25 mouse cellular contexts compared by ENCODE assay signal in genomic region chr4:63296263-63296662, GRCm38 (mm10). TPM values are rescaled to one million over a fixed set of nuclear protein-coding genes. Genes with fewer than 3 reads are reported as not detected.
"Had no signal": no experiment of that assay in that cellular context is flagged by ENCODE, and none has a peak within 500 bp of the region (broad histone marks: within the 10 kb centered on the region; RNA-seq: fewer than 3 reads in every experiment).

No protein-coding gene starts in this region.

- H3K27me3 ChIP-seq: kidney, embryonic 15.5 days; limb, embryonic 12.5 days; liver, embryonic 12.5 days; liver, embryonic 15.5 days; lung, embryonic 15.5 days; midbrain, embryonic 13.5 days; neural tube, embryonic 13.5 days had no signal

- H3K27ac ChIP-seq: kidney, embryonic 15.5 days; left cerebral cortex, adult 2 months; limb, embryonic 12.5 days; liver, embryonic 12.5 days; liver, embryonic 15.5 days; lung, embryonic 15.5 days; midbrain, embryonic 10.5 days; midbrain, embryonic 13.5 days; neural tube, embryonic 13.5 days had no signal

- H3K36me3 ChIP-seq: liver, embryonic 15.5 days; midbrain, embryonic 13.5 days; neural tube, embryonic 13.5 days had no signal

- H3K4me2 ChIP-seq: kidney, embryonic 15.5 days; limb, embryonic 12.5 days; liver, embryonic 12.5 days; liver, embryonic 15.5 days; lung, embryonic 15.5 days; midbrain, embryonic 13.5 days; neural tube, embryonic 13.5 days had no signal

- H3K4me1 ChIP-seq: liver, embryonic 12.5 days; liver, embryonic 15.5 days; megakaryocyte, embryonic 14.5 days; midbrain, embryonic 10.5 days; midbrain, embryonic 13.5 days had no signal

- H3K4me3 ChIP-seq: kidney, embryonic 15.5 days; left cerebral cortex, adult 2 months; limb, embryonic 12.5 days; liver, embryonic 12.5 days; liver, embryonic 15.5 days; lung, embryonic 15.5 days; megakaryocyte, embryonic 14.5 days; midbrain, embryonic 10.5 days; midbrain, embryonic 13.5 days; myocyte; neural tube, embryonic 13.5 days had no signal

- H3K9ac ChIP-seq: kidney, embryonic 15.5 days; limb, embryonic 12.5 days; liver, embryonic 12.5 days; liver, embryonic 15.5 days; lung, embryonic 15.5 days; midbrain, embryonic 13.5 days; neural tube, embryonic 13.5 days had no signal

- ATAC-seq: liver, embryonic 12.5 days; midbrain, embryonic 13.5 days; midbrain, embryonic 16.5 days had no signal

- H3K9me3 ChIP-seq: kidney, embryonic 15.5 days; limb, embryonic 12.5 days; liver, embryonic 12.5 days; liver, embryonic 15.5 days; lung, embryonic 15.5 days; megakaryocyte, embryonic 14.5 days; midbrain, embryonic 10.5 days; midbrain, embryonic 13.5 days; neural tube, embryonic 13.5 days had no signal

- DNase-seq: kidney, postnatal 10 days; kidney, postnatal 36 days; layer of hippocampus, postnatal 36 days; liver; lung, adult 18-20 months; lung, postnatal 10 days; lung, postnatal 36 days; thymus, adult 18-20 months; thymus, postnatal 4 days had no signal

RNA-seq across cellular contexts. Expression of gene Orm1, which starts 48.1 kb away (rescaled TPM):
- polyA plus RNA-seq: kidney, embryonic 15.5 days; limb, embryonic 12.5 days; liver, embryonic 12.5 days; lung, embryonic 15.5 days; midbrain, embryonic 10.5 days; midbrain, embryonic 13.5 days; midbrain, embryonic 16.5 days; myocyte; neural tube, embryonic 13.5 days; small intestine, adult 2 months; testis, adult 2 months had no signal

RNA-seq across cellular contexts. Expression of gene Orm3, which starts 59.7 kb away (rescaled TPM):
- polyA plus RNA-seq: kidney, embryonic 15.5 days; limb, embryonic 12.5 days; liver, embryonic 12.5 days; liver, embryonic 15.5 days; lung, embryonic 15.5 days; midbrain, embryonic 10.5 days; midbrain, embryonic 13.5 days; midbrain, embryonic 16.5 days; neural tube, embryonic 13.5 days; small intestine, adult 2 months; spleen, adult 2 months; stomach, embryonic 16.5 days; testis, adult 2 months had no signal
